In the genomic region with DNA sequence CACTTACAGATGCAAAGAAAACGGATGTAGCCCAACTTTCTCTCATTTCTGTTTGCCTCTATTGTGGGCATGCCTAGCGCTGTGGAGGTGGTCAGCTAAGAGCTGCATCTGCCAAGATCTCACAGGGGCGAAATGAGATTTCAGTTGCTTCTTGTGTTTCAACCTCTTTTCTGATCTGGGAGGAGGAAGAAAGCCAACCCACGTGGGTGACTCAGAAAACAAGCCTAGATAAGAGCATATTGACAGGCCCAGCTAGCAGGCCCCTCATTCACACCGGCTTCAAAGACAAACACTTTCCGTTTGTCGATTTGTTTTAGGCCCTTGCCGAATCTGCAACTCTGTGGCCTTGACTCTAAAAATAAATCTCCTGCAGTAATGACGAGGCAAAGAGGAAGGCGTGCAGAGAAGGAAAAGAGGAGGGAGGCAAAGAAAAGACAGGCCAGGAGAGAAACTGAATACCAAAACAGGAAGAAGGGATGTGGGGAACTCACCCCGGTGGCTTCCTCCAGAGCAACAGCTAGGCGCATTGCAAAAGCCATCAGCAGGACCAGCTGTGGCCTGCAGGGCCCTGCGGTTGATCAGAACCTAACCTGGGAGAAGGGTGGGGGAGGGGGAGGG, we compare ENCODE assay signal across 8 mouse cellular contexts.
A peak's percentile ranks its signal among the peaks of the same experiment; 100 is the strongest.
DNase-seq lines count a peak whose midpoint lies in the region; ATAC-seq and TF ChIP-seq lines count a peak whose summit lies in the region.

No protein-coding gene starts in this region.

- no peak overlapping the region for H3K9ac ChIP-seq in hindbrain, postnatal 0 days (replicated peaks; ENCODE audit: low read length)
- 0 out of 2 replicates have a peak overlapping the region, but pooled peaks have one; percentile 13 for H3K9ac ChIP-seq in liver, embryonic 14.5 days (replicated peaks)

- no peaks in the 10 kb centered on the region for H3K9me3 ChIP-seq in hindbrain, postnatal 0 days (ENCODE audit: low read length)
- H3K9me3 ChIP-seq in hindbrain, embryonic 10.5 days: no peaks in the 10 kb centered on the region
- no peaks in the 10 kb centered on the region for H3K9me3 ChIP-seq in liver, embryonic 14.5 days (ENCODE audit: control insufficient read depth, low read length)

- no peak for ATAC-seq in hindbrain, postnatal 0 days
- ATAC-seq in liver, embryonic 14.5 days (ENCODE audit: insufficient read depth): peak; percentile 52; the same call in 1 of the 2 replicates

- TF ChIP-seq CTCF in hindbrain, postnatal 0 days (IDR thresholded peaks at IDR 0.05; ENCODE audit: low read depth): no peak
- no peak for TF ChIP-seq CTCF in liver, embryonic 14.5 days (IDR thresholded peaks at IDR 0.05; ENCODE audit: low read depth)

- H3K27ac ChIP-seq in hindbrain, postnatal 0 days: peak overlapping the region; percentile 26; the same call in 1 of the 2 replicates
- H3K27ac ChIP-seq in hindbrain, embryonic 10.5 days: no peak overlapping the region
- H3K27ac ChIP-seq in liver, embryonic 14.5 days: no peak overlapping the region

- H3K36me3 ChIP-seq in hindbrain, postnatal 0 days (ENCODE audit: insufficient read depth, low read length): no peaks in the 10 kb centered on the region
- H3K36me3 ChIP-seq in hindbrain, embryonic 10.5 days: no peaks in the 10 kb centered on the region
- no peaks in the 10 kb centered on the region for H3K36me3 ChIP-seq in liver, embryonic 14.5 days (replicated peaks; ENCODE audit: control insufficient read depth, insufficient read depth, low read depth)

- no peak overlapping the region for H3K4me2 ChIP-seq in hindbrain, postnatal 0 days (ENCODE audit: low read depth, low read length)
- H3K4me2 ChIP-seq in liver, embryonic 14.5 days (ENCODE audit: low read depth): peak overlapping the region; percentile 18; the same call in 1 of the 2 replicates

- no peak for TF ChIP-seq EP300 in liver, embryonic 14.5 days (IDR thresholded peaks at IDR 0.05; ENCODE audit: low read depth)

- DNase-seq in hindbrain, postnatal 0 days (ENCODE audit: low spot score): no peak
- DNase-seq in hindbrain, embryonic 10.5 days (ENCODE audit: low spot score): no peak
- DNase-seq in B cell, adult 2 months: peak; percentile 14
- DNase-seq in ZHBTc4 (ENCODE audit: low read depth, low spot score): peak; percentile 16
- DNase-seq in liver, embryonic 14.5 days (ENCODE audit: low read depth in 3 of 3, low spot score in 3 of 3): peak in 2 of 3 experiments; percentile 7 to 10
- peak; percentile 17 for DNase-seq in yolk sac, embryonic 10.5 days (ENCODE audit: low spot score)
- DNase-seq in gastrocnemius, postnatal 25 days: no peak
- no peak for DNase-seq in cerebellum, postnatal 25 days

- no peaks in the 10 kb centered on the region for H3K27me3 ChIP-seq in hindbrain, postnatal 0 days (ENCODE audit: insufficient read depth, low read length)
- H3K27me3 ChIP-seq in hindbrain, embryonic 10.5 days (ENCODE audit: insufficient read depth, poor library complexity, severe bottlenecking): peaks cover 54% of the 10 kb centered on the region
- no peaks in the 10 kb centered on the region for H3K27me3 ChIP-seq in liver, embryonic 14.5 days (ENCODE audit: control insufficient read depth, insufficient read depth, low read length)

- no peak overlapping the region for H3K4me3 ChIP-seq in hindbrain, postnatal 0 days (ENCODE audit: low read length)
- no peak overlapping the region for H3K4me3 ChIP-seq in hindbrain, embryonic 10.5 days
- H3K4me3 ChIP-seq in liver, embryonic 14.5 days (ENCODE audit: insufficient read depth in 1 of 2, low read depth in 2 of 2, low read length in 2 of 2): no peak overlapping the region

- WGBS in hindbrain, postnatal 0 days: 28% methylated on average over 13 of the region's 13 CpGs
- WGBS in hindbrain, embryonic 10.5 days: 31% methylated on average over 13 of the region's 13 CpGs
- 7% methylated on average over 13 of the region's 13 CpGs for WGBS in liver, embryonic 14.5 days (ENCODE audit: insufficient replicate concordance)

- H3K4me1 ChIP-seq in hindbrain, postnatal 0 days (ENCODE audit: insufficient read depth, low read length): no peaks in the 10 kb centered on the region
- H3K4me1 ChIP-seq in hindbrain, embryonic 10.5 days (replicated peaks): no peaks in the 10 kb centered on the region
- H3K4me1 ChIP-seq in liver, embryonic 14.5 days (replicated peaks; ENCODE audit: control insufficient read depth in 2 of 2, insufficient read depth in 2 of 2, low read length in 1 of 2): peaks cover 0 to 10% of the 10 kb centered on the region in 2 experiments; a peak in 2 of 4 replicates

Comparison
In these comparisons a context has a peak if more than half of its experiments do, and no peak if none do; other contexts are left out.
1. DNase-seq: peak in B cell, adult 2 months (2 of 2), ZHBTc4 (single experiment), liver, embryonic 14.5 days (2 of 3) and yolk sac, embryonic 10.5 days (single experiment); none in hindbrain, postnatal 0 days (single experiment), hindbrain, embryonic 10.5 days (single experiment), gastrocnemius, postnatal 25 days (single experiment) and cerebellum, postnatal 25 days (0 of 2).